25 mouse cellular contexts compared by ENCODE assay signal in genomic region chr9:74049776-74050175, GRCm38 (mm10).
DNase-seq lines count a peak whose midpoint lies in the region; ATAC-seq and TF ChIP-seq lines count a peak whose summit lies in the region.
"Had no signal": no experiment of that assay in that cellular context is flagged by ENCODE, and none has a peak within 500 bp of the region (broad histone marks: within the 10 kb centered on the region; RNA-seq: fewer than 3 reads in every experiment).

No protein-coding gene starts in this region.

- H3K4me2 ChIP-seq in kidney, postnatal 0 days (ENCODE audit: low read length) = no peak overlapping the region
- no peak overlapping the region for H3K4me2 ChIP-seq in lung, embryonic 16.5 days (ENCODE audit: low read depth, low read length)
- H3K4me2 ChIP-seq in stomach, embryonic 15.5 days = no peak overlapping the region
- H3K4me2 ChIP-seq in stomach, embryonic 16.5 days (ENCODE audit: low read depth, low read length) = no peak overlapping the region
- H3K4me2 ChIP-seq: embryonic facial prominence, embryonic 13.5 days; forebrain, embryonic 13.5 days; heart, embryonic 13.5 days; hindbrain, embryonic 14.5 days had no signal

- DNase-seq in kidney, postnatal 0 days (ENCODE audit: low spot score) = peak; percentile 51
- DNase-seq in kidney, adult 8-10 months = no peak
- DNase-seq in lung, adult 2 months = no peak
- DNase-seq: adrenal gland, adult 2 months; adrenal gland, postnatal 14 days; cerebellum, adult 11 months; cerebellum, adult 2 months; cerebellum, adult 9-11 months; cerebellum, postnatal 25 days; gastrocnemius, postnatal 10 days; gastrocnemius, postnatal 36 days; heart, adult 2 months; heart, postnatal 14 days; heart, postnatal 4 days had no signal

- no peak for TF ChIP-seq CTCF in kidney, postnatal 0 days (IDR thresholded peaks at IDR 0.05; ENCODE audit: low read depth)
- TF ChIP-seq CTCF in lung, adult 2 months (IDR thresholded peaks at IDR 0.05; ENCODE audit: insufficient read depth, low read length) = no peak

- 64% methylated on average over 3 of the region's 3 CpGs for WGBS in kidney, postnatal 0 days
- 41% methylated on average over 3 of the region's 3 CpGs for WGBS in lung, embryonic 16.5 days
- 56% methylated on average over 3 of the region's 3 CpGs for WGBS in lung, adult 2 months
- WGBS in stomach, embryonic 15.5 days = 39% methylated on average over 3 of the region's 3 CpGs
- WGBS in stomach, embryonic 16.5 days = 42% methylated on average over 3 of the region's 3 CpGs

- no peak for ATAC-seq in kidney, postnatal 0 days (replicated peaks; ENCODE audit: low FRiP score, low read depth)
- ATAC-seq in lung, embryonic 16.5 days (ENCODE audit: low read depth) = peak; percentile 61; the same call in 1 of the 2 replicates
- no peak for ATAC-seq in stomach, embryonic 15.5 days (ENCODE audit: insufficient read depth, low FRiP score, low read depth)
- ATAC-seq in stomach, embryonic 16.5 days (ENCODE audit: insufficient read depth, low FRiP score) = no peak
- ATAC-seq: CD4-positive, CD25-positive, alpha-beta regulatory T cell, adult 4 months; forebrain, embryonic 13.5 days; forebrain, embryonic 16.5 days had no signal

- no peaks in the 10 kb centered on the region for H3K36me3 ChIP-seq in kidney, postnatal 0 days (ENCODE audit: insufficient read depth, low read length)
- no peaks in the 10 kb centered on the region for H3K36me3 ChIP-seq in lung, embryonic 16.5 days (ENCODE audit: control insufficient read depth, insufficient read depth, low read length)
- H3K36me3 ChIP-seq in stomach, embryonic 15.5 days = no peaks in the 10 kb centered on the region
- no peaks in the 10 kb centered on the region for H3K36me3 ChIP-seq in stomach, embryonic 16.5 days (ENCODE audit: control insufficient read depth, insufficient read depth, low read length)
- H3K36me3 ChIP-seq: embryonic facial prominence, embryonic 13.5 days; forebrain, embryonic 10.5 days; heart, embryonic 10.5 days; heart, embryonic 13.5 days had no signal

- no peak overlapping the region for H3K27ac ChIP-seq in kidney, postnatal 0 days
- H3K27ac ChIP-seq in lung, embryonic 16.5 days (ENCODE audit: low read length) = no peak overlapping the region; the same call in 1 of the 2 replicates
- 0 out of 2 replicates have a peak overlapping the region, but pooled peaks have one; percentile 51 for H3K27ac ChIP-seq in stomach, embryonic 15.5 days
- peak overlapping the region; percentile 67; the same call in 1 of the 2 replicates for H3K27ac ChIP-seq in stomach, embryonic 16.5 days (ENCODE audit: low read length)
- H3K27ac ChIP-seq: embryonic facial prominence, embryonic 13.5 days; forebrain, embryonic 10.5 days; forebrain, embryonic 13.5 days; heart, adult 2 months; heart, embryonic 10.5 days; heart, embryonic 13.5 days; hindbrain, embryonic 14.5 days had no signal

- H3K4me3 ChIP-seq in kidney, postnatal 0 days (replicated peaks; ENCODE audit: low read depth, low read length) = no peak overlapping the region
- no peak overlapping the region for H3K4me3 ChIP-seq in lung, embryonic 16.5 days (ENCODE audit: low read length)
- H3K4me3 ChIP-seq in lung, adult 2 months (replicated peaks; ENCODE audit: extremely low read depth, low read depth, low read length) = no peak overlapping the region
- H3K4me3 ChIP-seq in stomach, embryonic 15.5 days (replicated peaks) = no peak overlapping the region
- H3K4me3 ChIP-seq in stomach, embryonic 16.5 days (replicated peaks; ENCODE audit: low read length) = no peak overlapping the region
- H3K4me3 ChIP-seq: embryonic facial prominence, embryonic 13.5 days; forebrain, embryonic 10.5 days; forebrain, embryonic 13.5 days; heart, adult 2 months; heart, embryonic 10.5 days; heart, embryonic 13.5 days had no signal

- TF ChIP-seq POLR2A in lung, adult 2 months (IDR thresholded peaks at IDR 0.05; ENCODE audit: borderline replicate concordance, extremely low read depth, low read depth, low read length) = no peak

- no peaks in the 10 kb centered on the region for H3K9me3 ChIP-seq in kidney, postnatal 0 days (replicated peaks; ENCODE audit: low read length)
- H3K9me3 ChIP-seq in lung, embryonic 16.5 days (ENCODE audit: control insufficient read depth, low read length) = no peaks in the 10 kb centered on the region
- H3K9me3 ChIP-seq in stomach, embryonic 15.5 days = no peaks in the 10 kb centered on the region
- H3K9me3 ChIP-seq in stomach, embryonic 16.5 days (replicated peaks; ENCODE audit: control insufficient read depth, low read length) = no peaks in the 10 kb centered on the region
- H3K9me3 ChIP-seq: embryonic facial prominence, embryonic 13.5 days; forebrain, embryonic 10.5 days; forebrain, embryonic 13.5 days; heart, embryonic 10.5 days; heart, embryonic 13.5 days had no signal

- H3K27me3 ChIP-seq in kidney, postnatal 0 days (ENCODE audit: insufficient read depth, low read length) = no peaks in the 10 kb centered on the region
- no peaks in the 10 kb centered on the region for H3K27me3 ChIP-seq in lung, embryonic 16.5 days (ENCODE audit: control insufficient read depth, insufficient read depth, low read depth, low read length)
- H3K27me3 ChIP-seq in stomach, embryonic 15.5 days (replicated peaks) = no peaks in the 10 kb centered on the region
- no peaks in the 10 kb centered on the region for H3K27me3 ChIP-seq in stomach, embryonic 16.5 days (ENCODE audit: control insufficient read depth, insufficient read depth, low read length)
- H3K27me3 ChIP-seq: embryonic facial prominence, embryonic 13.5 days; forebrain, embryonic 13.5 days; heart, embryonic 13.5 days had no signal

- no peak overlapping the region for H3K9ac ChIP-seq in kidney, postnatal 0 days (ENCODE audit: low read depth, low read length)
- H3K9ac ChIP-seq in lung, embryonic 16.5 days (ENCODE audit: low read length) = no peak overlapping the region
- no peak overlapping the region for H3K9ac ChIP-seq in stomach, embryonic 15.5 days
- no peak overlapping the region for H3K9ac ChIP-seq in stomach, embryonic 16.5 days (ENCODE audit: low read length)
- H3K9ac ChIP-seq: embryonic facial prominence, embryonic 13.5 days; forebrain, embryonic 13.5 days; heart, embryonic 13.5 days; hindbrain, embryonic 14.5 days had no signal

- H3K4me1 ChIP-seq in kidney, postnatal 0 days (replicated peaks; ENCODE audit: insufficient read depth, low read length) = no peaks in the 10 kb centered on the region
- peaks cover 2% of the 10 kb centered on the region; the same call in 1 of the 2 replicates for H3K4me1 ChIP-seq in lung, embryonic 16.5 days (replicated peaks; ENCODE audit: control insufficient read depth, insufficient read depth, low read length)
- no peaks in the 10 kb centered on the region for H3K4me1 ChIP-seq in lung, adult 2 months (ENCODE audit: control insufficient read depth, insufficient read depth, low read length)
- H3K4me1 ChIP-seq in stomach, embryonic 15.5 days = no peaks in the 10 kb centered on the region
- H3K4me1 ChIP-seq in stomach, embryonic 16.5 days (ENCODE audit: control insufficient read depth, insufficient read depth, low read length) = no peaks in the 10 kb centered on the region
- H3K4me1 ChIP-seq: embryonic facial prominence, embryonic 13.5 days; forebrain, embryonic 10.5 days; forebrain, embryonic 13.5 days; heart, embryonic 10.5 days had no signal

Comparison
In these comparisons a context has a peak if more than half of its experiments do, and no peak if none do; other contexts are left out.
1. H3K27ac ChIP-seq: peak in stomach, embryonic 15.5 days (single experiment) and stomach, embryonic 16.5 days (single experiment); none in kidney, postnatal 0 days (single experiment) and lung, embryonic 16.5 days (single experiment).